Comparison of ENCODE assay signal across 8 mouse cellular contexts in genomic region chr2:130496037-130496436, GRCm38 (mm10). TPM values are rescaled to one million over a fixed set of nuclear protein-coding genes. Genes with fewer than 3 reads are reported as not detected.
DNase-seq lines count a peak whose midpoint lies in the region; ATAC-seq and TF ChIP-seq lines count a peak whose summit lies in the region.

No protein-coding gene starts in this region.

- no peak for TF ChIP-seq EP300 in heart, adult 2 months (IDR thresholded peaks at IDR 0.05; ENCODE audit: insufficient read depth, low read depth, low read length)
- no peak for TF ChIP-seq EP300 in stomach, postnatal 0 days (optimal IDR thresholded peaks at IDR 0.05)

- H3K4me2 ChIP-seq in heart, embryonic 11.5 days, result no peak overlapping the region
- H3K4me2 ChIP-seq in hindbrain, embryonic 16.5 days (ENCODE audit: low read length), result no peak overlapping the region
- H3K4me2 ChIP-seq in stomach, postnatal 0 days (replicated peaks; ENCODE audit: low read depth), result no peak overlapping the region

- intact Hi-C loops in heart, adult 2 months (cut with DNase I), result no loop called here

- H3K36me3 ChIP-seq in heart, adult 2 months (ENCODE audit: control insufficient read depth, insufficient read depth, low read length), result peaks cover 6% of the 10 kb centered on the region
- no peaks in the 10 kb centered on the region for H3K36me3 ChIP-seq in heart, embryonic 11.5 days (ENCODE audit: control insufficient read depth, insufficient read depth, low read length)
- H3K36me3 ChIP-seq in hindbrain, embryonic 16.5 days (ENCODE audit: control insufficient read depth, insufficient read depth, low read length), result no peaks in the 10 kb centered on the region
- H3K36me3 ChIP-seq in macrophage (ENCODE audit: inconsistent target), result no peaks in the 10 kb centered on the region
- no peaks in the 10 kb centered on the region for H3K36me3 ChIP-seq in stomach, postnatal 0 days (ENCODE audit: control insufficient read depth, insufficient read depth, low read length)

- no peak for TF ChIP-seq CTCF in heart, adult 2 months (IDR thresholded peaks at IDR 0.05)
- TF ChIP-seq CTCF in stomach, postnatal 0 days (IDR thresholded peaks at IDR 0.05; ENCODE audit: low read depth), result no peak

- H3K27me3 ChIP-seq in heart, adult 2 months (ENCODE audit: control insufficient read depth, insufficient read depth, low read length), result no peaks in the 10 kb centered on the region
- H3K27me3 ChIP-seq in heart, embryonic 11.5 days (ENCODE audit: control insufficient read depth, insufficient read depth, low read length), result no peaks in the 10 kb centered on the region
- H3K27me3 ChIP-seq in hindbrain, embryonic 16.5 days (replicated peaks; ENCODE audit: control insufficient read depth, insufficient read depth, low read length), result no peaks in the 10 kb centered on the region
- no peaks in the 10 kb centered on the region for H3K27me3 ChIP-seq in stomach, postnatal 0 days (ENCODE audit: control insufficient read depth, insufficient read depth, low read length)

- peak; percentile 48 to 63 for DNase-seq in heart, adult 2 months
- DNase-seq in brain, embryonic 18.5 days (ENCODE audit: low read depth, low spot score), result peak; percentile 39
- peak; percentile 23 to 25 for DNase-seq in frontal cortex, postnatal 14 days (ENCODE audit: low spot score in 2 of 2)
- peak; percentile 13 for DNase-seq in stomach, postnatal 0 days (ENCODE audit: low spot score)
- DNase-seq in B cell, adult 2 months, result no peak

- no peak for ATAC-seq in heart, embryonic 11.5 days (replicated peaks; ENCODE audit: insufficient number of reproducible peaks, low FRiP score, low TSS enrichment)
- ATAC-seq in hindbrain, embryonic 16.5 days, result peak; percentile 92
- ATAC-seq in stomach, postnatal 0 days (ENCODE audit: low FRiP score, low TSS enrichment), result no peak

- 34% methylated on average over 6 of the region's 6 CpGs for WGBS in heart, adult 2 months
- WGBS in heart, embryonic 11.5 days (ENCODE audit: insufficient replicate concordance), result 51% methylated on average over 6 of the region's 6 CpGs
- WGBS in hindbrain, embryonic 16.5 days, result 16% methylated on average over 6 of the region's 6 CpGs
- 59% methylated on average over 6 of the region's 6 CpGs for WGBS in macrophage (ENCODE audit: missing documents)
- 40% methylated on average over 6 of the region's 6 CpGs for WGBS in stomach, postnatal 0 days

- peaks cover 5% of the 10 kb centered on the region for H3K79me2 ChIP-seq in heart, adult 2 months (replicated peaks; ENCODE audit: control insufficient read depth, insufficient read depth, low read length)
- H3K79me2 ChIP-seq in macrophage (ENCODE audit: inconsistent target), result peaks cover 92% of the 10 kb centered on the region

- no peaks in the 10 kb centered on the region for H3K9me3 ChIP-seq in heart, embryonic 11.5 days (replicated peaks; ENCODE audit: control insufficient read depth, low read length)
- H3K9me3 ChIP-seq in hindbrain, embryonic 16.5 days (ENCODE audit: control insufficient read depth, low read length), result no peaks in the 10 kb centered on the region
- H3K9me3 ChIP-seq in stomach, postnatal 0 days (ENCODE audit: control insufficient read depth, low read length), result no peaks in the 10 kb centered on the region

- H3K4me1 ChIP-seq in heart, adult 2 months (ENCODE audit: control insufficient read depth, insufficient read depth, low read length), result peaks cover 15% of the 10 kb centered on the region
- H3K4me1 ChIP-seq in heart, embryonic 11.5 days (ENCODE audit: control insufficient read depth, insufficient read depth, low read length), result peaks cover 22% of the 10 kb centered on the region
- peaks cover 7% of the 10 kb centered on the region for H3K4me1 ChIP-seq in hindbrain, embryonic 16.5 days (ENCODE audit: control insufficient read depth, insufficient read depth, low read depth, low read length)
- peaks cover 5% of the 10 kb centered on the region for H3K4me1 ChIP-seq in stomach, postnatal 0 days (replicated peaks; ENCODE audit: control insufficient read depth, insufficient read depth)

- H3K9ac ChIP-seq in heart, adult 2 months (ENCODE audit: low read depth, low read length), result no peak overlapping the region
- no peak overlapping the region for H3K9ac ChIP-seq in heart, embryonic 11.5 days (ENCODE audit: low read depth, low read length)
- H3K9ac ChIP-seq in hindbrain, embryonic 16.5 days (ENCODE audit: low read depth, low read length), result 0 out of 2 replicates have a peak overlapping the region, but pooled peaks have one; percentile 9
- H3K9ac ChIP-seq in stomach, postnatal 0 days (ENCODE audit: low read length), result no peak overlapping the region

- H3K27ac ChIP-seq in heart, adult 2 months, result peak overlapping the region; percentile 3; the same call in 1 of the 2 replicates
- H3K27ac ChIP-seq in heart, embryonic 11.5 days (ENCODE audit: low read depth, low read length), result no peak overlapping the region
- peak overlapping the region; percentile 57; the same call in 1 of the 2 replicates for H3K27ac ChIP-seq in hindbrain, embryonic 16.5 days (ENCODE audit: low read depth, low read length)
- H3K27ac ChIP-seq in macrophage, result peak overlapping the region; percentile 69
- H3K27ac ChIP-seq in stomach, postnatal 0 days (replicated peaks), result no peak overlapping the region

- TF ChIP-seq POLR2A in heart, adult 2 months (IDR thresholded peaks at IDR 0.05; ENCODE audit: insufficient read depth, low read depth, low read length), result no peak

- no peak overlapping the region for H3K4me3 ChIP-seq in heart, adult 2 months
- H3K4me3 ChIP-seq in heart, embryonic 11.5 days (ENCODE audit: low read depth, low read length), result no peak overlapping the region
- no peak overlapping the region for H3K4me3 ChIP-seq in hindbrain, embryonic 16.5 days (ENCODE audit: low read length)
- no peak overlapping the region for H3K4me3 ChIP-seq in macrophage (ENCODE audit: inconsistent target)
- H3K4me3 ChIP-seq in stomach, postnatal 0 days (ENCODE audit: low read depth, low read length), result no peak overlapping the region

RNA-seq across cellular contexts. Expression of gene Ptpra, which starts 46.0 kb away (rescaled TPM):
- total RNA-seq in heart, adult 2 months (2021), result 10 to 100 TPM; 44.0 to 46.0 TPM
- polyA plus RNA-seq in heart, adult 2 months (2012; rRNA removed), result 27.8 and 37.0 TPM in 2 replicates
- 72.9 and 79.7 TPM in 2 replicates for polyA plus RNA-seq in heart, embryonic 11.5 days (2014; fragmentation: Nextera tagmentation; extraction: Ambion mirVana)
- polyA plus RNA-seq in hindbrain, embryonic 16.5 days (2015; fragmentation: Nextera tagmentation; extraction: Ambion mirVana), result 134 and 144 TPM in 2 replicates
- 100 to 1,000 TPM; 111 to 422 (median 259) TPM for total RNA-seq in macrophage (2018; cell fraction: chromatin; rRNA removed)
- 100 to 1,000 TPM; 105 to 193 (median 134) TPM for total RNA-seq in macrophage (2018; cell fraction: cytosol; rRNA removed)
- total RNA-seq in macrophage (2018; cell fraction: nucleus; rRNA removed), result 100 to 1,000 TPM; 110 to 340 (median 159) TPM
- 146 to 403 TPM (median 209 TPM) in 3 replicates for polyA plus RNA-seq in macrophage (2018)
- polyA plus RNA-seq in stomach, postnatal 0 days (2015; fragmentation: Nextera tagmentation; extraction: Ambion mirVana), result 45.1 and 45.7 TPM in 2 replicates

Comparison
In these comparisons a context has a peak if more than half of its experiments do, and no peak if none do; other contexts are left out.
1. H3K27ac ChIP-seq: peak in heart, adult 2 months (single experiment), hindbrain, embryonic 16.5 days (single experiment) and macrophage (single experiment); none in heart, embryonic 11.5 days (single experiment) and stomach, postnatal 0 days (single experiment).
2. DNase-seq: peak in heart, adult 2 months (2 of 2), brain, embryonic 18.5 days (single experiment), frontal cortex, postnatal 14 days (2 of 2) and stomach, postnatal 0 days (single experiment); none in B cell, adult 2 months (0 of 2).